Mouse (Mus musculus) liver, adult 2 months (tissue): ENCODE results near the gene Skp1a. TPM values are rescaled to one million over a fixed set of nuclear protein-coding genes. Genes with fewer than 3 reads are reported as not detected.

Experiments
- DNase-seq: peaks from one replicate; pipeline ENCODE4 v3.0.0-alpha.2; 2011; ENCODE audit warnings: low read depth, low spot score; ENCODE audit errors: extremely low read depth
- H3K27ac ChIP-seq: fragments of 200-500 bp; replicated peaks from 2 replicates; pipeline ENCODE4 v1.5.1; 2012; ENCODE audit warnings: low read depth, mild to moderate bottlenecking, control low read depth, inconsistent platforms, low read length; ENCODE audit not compliant: insufficient read depth
- H3K27me3 ChIP-seq: fragments of 200-500 bp; 2 replicates; pipeline ENCODE4 v1.6.1; 2012; ENCODE audit warnings: mild to moderate bottlenecking, moderate library complexity, low read length, inconsistent platforms; ENCODE audit not compliant: control insufficient read depth, insufficient read depth
- H3K36me3 ChIP-seq: fragments of 200-500 bp; 2 replicates; pipeline ENCODE4 v1.6.1; 2012; ENCODE audit warnings: low read length, inconsistent platforms; ENCODE audit not compliant: control insufficient read depth, insufficient read depth
- H3K4me1 ChIP-seq: fragments of 200-500 bp; 2 replicates; pipeline ENCODE4 v1.6.1; 2011; ENCODE audit warnings: low read length; ENCODE audit not compliant: control insufficient read depth, insufficient read depth
- H3K4me3 ChIP-seq: fragments of 200-500 bp; 2 replicates; pipeline ENCODE4 v1.5.1; 2011; ENCODE audit warnings: low read depth, mild to moderate bottlenecking, control low read depth, low read length, moderate library complexity; ENCODE audit not compliant: insufficient read depth
- H3K79me2 ChIP-seq: fragments of 200-500 bp; 2 replicates; pipeline ENCODE4 v1.6.1; 2012; ENCODE audit warnings: inconsistent platforms, mild to moderate bottlenecking, low read length, moderate library complexity; ENCODE audit not compliant: control insufficient read depth, insufficient read depth
- H3K9ac ChIP-seq: fragments of 200-500 bp; 2 replicates; pipeline ENCODE4 v1.6.1; 2012; ENCODE audit warnings: low read depth, mild to moderate bottlenecking, control low read depth, inconsistent platforms, low read length
- CTCF ChIP-seq: fragments of 200-500 bp; IDR thresholded peaks from 2 replicates; pipeline ENCODE4 v1.5.1; 2011; ENCODE audit warnings: low read depth, low read length, control low read depth
- POLR2A ChIP-seq: fragments of 200-500 bp; IDR thresholded peaks from 2 replicates; pipeline ENCODE4 v1.6.1; 2011; ENCODE audit warnings: low read length, control low read depth; ENCODE audit not compliant: insufficient read depth; ENCODE audit errors: extremely low read depth
- WGBS: fragments of 180-500 bp; shearing (Covaris S2); methylation state at CpG from one replicate; pipeline ENCODE4 v1.1.7; 2018; 5-methylcytosine and 5-hydroxymethylcytosine counted together
- polyA plus RNA-seq: library from polyadenylated mRNA; depleted of rRNA; stranded (reverse); fragments of >200 nt; gene quantifications from 2 replicates; pipeline ENCODE4 v1.2.3, GENCODE M21; 2012; rRNA removed
- total RNA-seq: library from RNA; depleted of rRNA; stranded (reverse); fragments of >200 nt; gene quantifications from 2 replicates; pipeline ENCODE4 v1.2.3, GENCODE M21; 2014; rRNA removed

Skp1a gene
- total and polyA plus RNA-seq, 2 experiments: 26.0 to 318 TPM

DNA sequence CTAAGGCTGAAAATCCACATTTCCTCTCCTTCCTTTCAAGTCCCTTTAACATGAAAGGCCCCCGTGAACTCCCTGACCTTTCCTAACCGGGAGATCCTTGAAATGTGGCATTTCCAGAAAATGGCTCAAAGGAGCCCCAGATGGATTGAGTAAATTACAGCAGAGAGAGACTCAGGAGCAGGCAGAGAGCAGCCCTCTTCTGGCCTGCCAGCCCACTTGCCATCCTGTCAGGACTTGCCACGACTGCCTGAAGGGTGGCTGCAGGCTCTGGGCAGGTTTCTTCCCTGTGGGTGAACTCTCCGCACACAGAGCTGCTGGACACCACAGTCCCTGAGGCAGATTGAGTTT is 55.1 kb downstream of the Skp1a start:
- no peaks in the 10 kb centered on the region for H3K27me3 ChIP-seq

DNA sequence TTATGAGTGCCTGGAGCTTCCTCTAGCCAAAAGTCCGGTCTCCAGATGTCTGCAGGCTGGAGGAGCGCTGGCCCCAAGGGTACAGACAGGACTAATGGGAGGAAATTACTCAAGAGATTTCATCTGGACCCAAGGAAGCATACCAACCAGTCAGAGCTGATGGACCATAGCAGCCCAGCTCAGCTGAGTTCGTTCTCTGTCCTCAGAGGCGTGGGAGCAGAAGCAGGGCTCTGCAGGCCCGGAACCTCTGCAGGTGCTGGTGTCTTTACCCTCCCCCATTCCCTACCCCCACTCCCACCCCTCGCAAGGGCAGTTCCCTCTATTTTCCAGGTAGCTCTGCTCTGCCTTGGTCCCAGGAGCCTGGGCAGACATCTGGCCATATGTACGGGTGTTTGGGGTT is 60.6 kb downstream of the Skp1a start:
- Histone ChIP-seq H3K9ac (no peak overlapping the region), H3K36me3 (no peaks in the 10 kb centered on the region), H3K27ac (no peak overlapping the region), H3K79me2 (no peaks in the 10 kb centered on the region), H3K4me3 (no peak overlapping the region), H3K27me3 (no peaks in the 10 kb centered on the region; the same call in 1 of the 2 replicates), H3K4me1 (no peaks in the 10 kb centered on the region)
- WGBS: 78% methylated on average over 7 of the region's 7 CpGs
- DNase-seq: no peak
- TF ChIP-seq POLR2A (no peak), CTCF (no peak)

More for the DNA sequence above, 55.1 kb downstream of the Skp1a start:
- Histone ChIP-seq H3K36me3 (no peaks in the 10 kb centered on the region), H3K4me1 (peaks cover 9% of the 10 kb centered on the region), H3K9ac (no peak overlapping the region), H3K79me2 (no peaks in the 10 kb centered on the region), H3K27ac (no peak overlapping the region), H3K4me3 (no peak overlapping the region)
- 68% methylated on average over 4 of the region's 4 CpGs for WGBS
- DNase-seq: no peak
- no peak for TF ChIP-seq CTCF

DNA sequence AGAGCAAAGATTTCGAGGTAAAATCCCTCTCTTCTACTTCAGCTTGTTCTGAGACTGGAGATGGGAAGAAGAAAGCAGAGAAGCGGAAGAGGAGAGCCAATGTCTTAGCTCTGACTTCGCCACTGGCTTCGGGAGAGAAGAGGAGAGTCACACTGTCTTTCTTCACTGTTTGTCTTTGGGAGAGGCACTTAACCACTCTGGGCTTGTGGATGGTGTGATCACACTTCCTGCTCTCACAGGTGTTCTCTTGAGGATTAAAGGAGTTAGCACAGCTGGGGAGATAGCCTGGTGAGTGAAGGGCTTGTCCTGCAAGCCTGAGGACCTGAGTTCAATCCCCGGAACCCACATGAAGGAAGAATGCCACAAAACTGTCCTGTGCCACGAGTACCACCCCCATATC is 61.1 kb downstream of the Skp1a start:
- H3K4me3 ChIP-seq: no peak overlapping the region
- no peaks in the 10 kb centered on the region for H3K4me1 ChIP-seq
- H3K27ac ChIP-seq: no peak overlapping the region
- H3K36me3 ChIP-seq: no peaks in the 10 kb centered on the region
- no peak overlapping the region for H3K9ac ChIP-seq
- no peak for TF ChIP-seq CTCF
- TF ChIP-seq POLR2A: no peak
- H3K79me2 ChIP-seq: no peaks in the 10 kb centered on the region
- 83% methylated on average over 6 of the region's 6 CpGs for WGBS
- H3K27me3 ChIP-seq: no peaks in the 10 kb centered on the region; the same call in 1 of the 2 replicates
- DNase-seq: no peak

DNA sequence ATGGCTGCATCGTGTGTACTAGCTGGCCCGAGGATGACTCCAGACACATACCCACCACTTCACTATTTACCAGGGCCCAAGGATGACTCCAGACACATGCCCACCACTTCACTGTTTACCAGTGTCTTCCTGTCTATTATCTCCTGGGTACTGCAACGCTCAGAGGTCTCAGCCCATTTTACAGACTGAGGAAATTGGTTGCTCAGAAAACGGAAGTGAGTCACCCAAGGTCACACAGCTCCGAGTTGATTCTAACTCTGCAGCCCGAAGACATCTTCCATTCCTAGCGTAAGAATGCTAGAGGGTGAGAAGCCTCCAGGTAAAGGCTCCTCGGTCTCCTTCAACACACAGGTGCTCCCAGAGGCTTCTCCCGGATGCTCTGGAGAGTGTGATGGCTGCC is 62.3 kb downstream of the Skp1a start:
- no peak for DNase-seq
- Histone ChIP-seq H3K27ac (no peak overlapping the region), H3K79me2 (no peaks in the 10 kb centered on the region), H3K4me3 (no peak overlapping the region), H3K36me3 (no peaks in the 10 kb centered on the region), H3K27me3 (no peaks in the 10 kb centered on the region; the same call in 1 of the 2 replicates), H3K9ac (no peak overlapping the region), H3K4me1 (no peaks in the 10 kb centered on the region)
- no peak for TF ChIP-seq POLR2A
- no peak for TF ChIP-seq CTCF
- WGBS: 84% methylated on average over 9 of the region's 9 CpGs

Other genes starting within 250 kb of the Skp1a start
- 107 and 110 TPM in 2 replicates for gene Ube2b, start 231.2 kb upstream of the Skp1a start, total RNA-seq
- 36.4 and 50.2 TPM in 2 replicates for gene Ube2b, start 231.2 kb upstream of the Skp1a start, polyA plus RNA-seq
- 0.20 and 1.7 TPM in 2 replicates for gene Cdkl3, start 227.8 kb upstream of the Skp1a start, total RNA-seq
- 0.05 and 0.11 TPM in 2 replicates for gene Cdkl3, start 227.8 kb upstream of the Skp1a start, polyA plus RNA-seq
- gene Ppp2ca, start 133.3 kb upstream of the Skp1a start, total RNA-seq: 35.2 and 37.3 TPM in 2 replicates
- 17.5 and 21.2 TPM in 2 replicates for gene Ppp2ca, start 133.3 kb upstream of the Skp1a start, polyA plus RNA-seq
- not detected in 2 replicates for gene Olfr1373, start 86.5 kb upstream of the Skp1a start, total RNA-seq
- gene Olfr1373, start 86.5 kb upstream of the Skp1a start, polyA plus RNA-seq: not detected in 2 replicates
- gene Olfr1371, start 18.0 kb upstream of the Skp1a start, total RNA-seq: 0.18 TPM in 1 of 2 replicates, not detected in the other
- gene Olfr1371, start 18.0 kb upstream of the Skp1a start, polyA plus RNA-seq: not detected in 2 replicates
- gene Tcf7, start 51.0 kb downstream of the Skp1a start, total RNA-seq: 1.1 and 1.2 TPM in 2 replicates
- 5.7 and 7.5 TPM in 2 replicates for gene Tcf7, start 51.0 kb downstream of the Skp1a start, polyA plus RNA-seq
- gene Vdac1, start 128.9 kb downstream of the Skp1a start, total RNA-seq: 213 and 220 TPM in 2 replicates
- gene Vdac1, start 128.9 kb downstream of the Skp1a start, polyA plus RNA-seq: 71.7 and 75.9 TPM in 2 replicates
- 110 and 121 TPM in 2 replicates for gene 9530068E07Rik, start 164.4 kb downstream of the Skp1a start, total RNA-seq
- 111 and 123 TPM in 2 replicates for gene 9530068E07Rik, start 164.4 kb downstream of the Skp1a start, polyA plus RNA-seq